Mouse (Mus musculus) liver, embryonic 14.5 days (tissue): ENCODE results near the gene Mvp. TPM values are rescaled to one million over a fixed set of nuclear protein-coding genes. Genes with fewer than 3 reads are reported as not detected.

Experiments
- ATAC-seq: fragments of 200-750 bp; cut with Nextera tagmentation; 2 replicates; pipeline ENCODE4 v1.8.0; 2017; ENCODE audit warnings: moderate number of reproducible peaks, mild to moderate bottlenecking, moderate library complexity; ENCODE audit not compliant: insufficient read depth
- DNase-seq, 3 experiments: peaks; one replicate each; pipeline ENCODE4 v3.0.0-alpha.2; 2012 to 2013; ENCODE audit warnings: low read depth in 3 of 3, low spot score in 3 of 3
- H3K27ac ChIP-seq: fragments of 300-500 bp; sonication (generic); 2 replicates; pipeline ENCODE4 v1.5.1; 2014; ENCODE audit warnings: moderate library complexity, mild to moderate bottlenecking, control low read depth, inconsistent platforms
- H3K27me3 ChIP-seq: fragments of 300-500 bp; sonication (generic); 2 replicates; pipeline ENCODE4 v1.6.1; 2014; ENCODE audit warnings: mild to moderate bottlenecking, low read length, moderate library complexity; ENCODE audit not compliant: control insufficient read depth, insufficient read depth
- H3K36me3 ChIP-seq: fragments of 300-500 bp; sonication (generic); replicated peaks from 2 replicates; pipeline ENCODE4 v1.6.1; 2014; ENCODE audit warnings: low read depth; ENCODE audit not compliant: control insufficient read depth, insufficient read depth
- H3K4me1 ChIP-seq, 2 experiments: fragments of 200-500 bp in 1 of 2; fragments of 300-500 bp in 1 of 2; sonication (generic) in 1 of 2; replicated peaks; 2 replicates each; pipeline ENCODE4 v1.6.1; 2012 to 2014; ENCODE audit warnings: antibody characterized with exemption in 1 of 2, inconsistent platforms in 1 of 2, low read length in 1 of 2; ENCODE audit not compliant: control insufficient read depth in 2 of 2, insufficient read depth in 2 of 2
- H3K4me2 ChIP-seq: fragments of 300-500 bp; sonication (generic); 2 replicates; pipeline ENCODE4 v1.6.1; 2014; ENCODE audit warnings: low read depth, mild to moderate bottlenecking, control low read depth, moderate library complexity
- H3K4me3 ChIP-seq, 2 experiments: fragments of 200-500 bp in 1 of 2; fragments of 300-500 bp in 1 of 2; sonication (generic) in 1 of 2; 2 replicates each; pipeline ENCODE4 v1.5.1; 2012 to 2014; ENCODE audit warnings: low read depth in 2 of 2, low read length in 2 of 2, mild to moderate bottlenecking in 2 of 2, control low read depth in 1 of 2, inconsistent platforms in 1 of 2, moderate library complexity in 1 of 2; ENCODE audit not compliant: insufficient read depth in 1 of 2
- H3K9ac ChIP-seq: fragments of 300-500 bp; sonication (generic); replicated peaks from 2 replicates; pipeline ENCODE4 v1.6.1; 2014; ENCODE audit warnings: mild to moderate bottlenecking, control low read depth, moderate library complexity
- H3K9me3 ChIP-seq: fragments of 300-500 bp; sonication (generic); 2 replicates; pipeline ENCODE4 v1.6.1; 2016; ENCODE audit warnings: low read length, mixed read lengths; ENCODE audit not compliant: control insufficient read depth
- CTCF ChIP-seq: IDR thresholded peaks from 2 replicates; pipeline ENCODE4 v1.5.1; 2016; ENCODE audit warnings: antibody characterized with exemption, low read depth, control low read depth
- EP300 ChIP-seq: IDR thresholded peaks from 2 replicates; pipeline ENCODE4 v1.6.1; 2016; ENCODE audit warnings: antibody characterized with exemption, low read depth
- WGBS: fragments of 180-500 bp; shearing (Covaris S2); extraction: QIAGEN DNeasy Blood & Tissue Kit; methylation state at CpG from one replicate; pipeline ENCODE4 v1.1.7; 2014; ENCODE audit not compliant: insufficient replicate concordance; 5-methylcytosine and 5-hydroxymethylcytosine counted together
- microRNA-seq: library from miRNA; unstranded; fragments of <30 nt; microRNA quantifications from one replicate; pipeline ENCODE4, GENCODE M21; 2016
- polyA plus RNA-seq, 2 experiments: library from polyadenylated mRNA; depleted of rRNA in 1 of 2; stranded (reverse) in 1 of 2; unstranded in 1 of 2; fragments of >200 nt; fragmentation: Nextera tagmentation in 1 of 2; extraction: Ambion mirVana in 1 of 2; gene quantifications; 2 replicates each; pipeline versions ENCODE4 v1.2.1 to v1.2.3; 2012 to 2014

The Mvp gene
- polyA plus RNA-seq, 2 experiments = 4.5 to 5.5 TPM

- Histone ChIP-seq H3K9ac (0 out of 2 replicates have a peak within 1 kb of the TSS, but pooled peaks have one; percentile 18), H3K9me3 (no peaks in the 10 kb centered on the region), H3K27ac (no peak within 1 kb of the TSS), H3K27me3 (peaks cover 18% of the 10 kb centered on the region), H3K4me2 (peak within 1 kb of the TSS; percentile 76), H3K4me1 (no peaks in the 10 kb centered on the region; a peak in 1 of 4 replicates), H3K4me3 (peak within 1 kb of the TSS in 1 of 2 experiments; percentile 44; a peak in 3 of 4 replicates), H3K36me3 (no peaks in the 10 kb centered on the region)
- WGBS = 2% methylated on average over 21 of the region's 21 CpGs
- DNase-seq (no peak), ATAC-seq (no peak)
- no peak for TF ChIP-seq CTCF
- no peak for TF ChIP-seq EP300
These were observed 65.0 kb downstream of the Mvp start, which contains the start of gene Asphd1 for GRCm38 (mm10) chr7:126949403-126949792. TSS of gene Asphd1 (minus strand) at chr7:126949582.

GRCm38 (mm10) chr7:126948626-126949025, 65.8 kb downstream of the Mvp start:
- no peak overlapping the region for H3K4me2 ChIP-seq
- no peak for DNase-seq
- 66% methylated on average over 10 of the region's 10 CpGs for WGBS

GRCm38 (mm10) chr7:126946530-126946929, 67.9 kb downstream of the Mvp start:
- DNase-seq = no peak
- ATAC-seq = no peak
- Histone ChIP-seq H3K9ac (no peak overlapping the region), H3K9me3 (no peaks in the 10 kb centered on the region), H3K4me1 (no peaks in the 10 kb centered on the region; a peak in 1 of 4 replicates), H3K27ac (no peak overlapping the region), H3K36me3 (no peaks in the 10 kb centered on the region), H3K27me3 (peaks cover 15% of the 10 kb centered on the region), H3K4me2 (no peak overlapping the region), H3K4me3 (no peak overlapping the region)
- 45% methylated on average over 3 of the region's 3 CpGs for WGBS
- TF ChIP-seq EP300 (no peak), CTCF (peak; percentile 86)

More at GRCm38 (mm10) chr7:126948626-126949025, 65.8 kb downstream of the Mvp start:
- ATAC-seq = no peak
- Histone ChIP-seq H3K9me3 (no peaks in the 10 kb centered on the region), H3K27me3 (peaks cover 18% of the 10 kb centered on the region), H3K9ac (no peak overlapping the region), H3K4me3 (no peak overlapping the region), H3K4me1 (no peaks in the 10 kb centered on the region; a peak in 1 of 4 replicates), H3K36me3 (no peaks in the 10 kb centered on the region), H3K27ac (no peak overlapping the region)
- TF ChIP-seq CTCF (no peak), EP300 (no peak)

- WGBS = 78% methylated on average over 5 of the region's 5 CpGs
These were observed 72.6 kb downstream of the Mvp start for GRCm38 (mm10) chr7:126941801-126942200.

GRCm38 (mm10) chr7:126941171-126941570, 73.2 kb downstream of the Mvp start:
- Histone ChIP-seq H3K9me3 (no peaks in the 10 kb centered on the region), H3K36me3 (no peaks in the 10 kb centered on the region), H3K27ac (no peak overlapping the region), H3K4me2 (no peak overlapping the region), H3K4me3 (no peak overlapping the region), H3K27me3 (no peaks in the 10 kb centered on the region), H3K9ac (no peak overlapping the region), H3K4me1 (no peaks in the 10 kb centered on the region)
- DNase-seq = no peak
- ATAC-seq = no peak
- WGBS = 51% methylated on average over 6 of the region's 6 CpGs
- TF ChIP-seq CTCF (no peak), EP300 (no peak)

More at GRCm38 (mm10) chr7:126941801-126942200, 72.6 kb downstream of the Mvp start:
- Histone ChIP-seq H3K9me3 (no peaks in the 10 kb centered on the region), H3K27me3 (no peaks in the 10 kb centered on the region), H3K4me3 (no peak overlapping the region), H3K4me1 (no peaks in the 10 kb centered on the region), H3K27ac (no peak overlapping the region), H3K36me3 (no peaks in the 10 kb centered on the region), H3K4me2 (no peak overlapping the region), H3K9ac (no peak overlapping the region)
- TF ChIP-seq CTCF = no peak
- no peak for TF ChIP-seq EP300
- no peak for ATAC-seq
- no peak for DNase-seq

Small RNAs within 50 kb of the gene (microRNA-seq; reads per million reads assigned to microRNA genes)
- gene Gm44343 = not detected

Other genes starting within 250 kb of the Mvp start
Only the 30 nearest of the 33 such genes appear.
- 1.3 and 1.5 TPM in 2 replicates for gene Tbx6, start 233.1 kb downstream of the Mvp start, polyA plus RNA-seq (2012; rRNA removed)
- gene Tbx6, start 233.1 kb downstream of the Mvp start, polyA plus RNA-seq (2014; fragmentation: Nextera tagmentation; extraction: Ambion mirVana) = 0.43 and 0.47 TPM in 2 replicates
- gene Ppp4c, start 222.1 kb downstream of the Mvp start, polyA plus RNA-seq (2012; rRNA removed) = 81.8 and 83.2 TPM in 2 replicates
- gene Ppp4c, start 222.1 kb downstream of the Mvp start, polyA plus RNA-seq (2014; fragmentation: Nextera tagmentation; extraction: Ambion mirVana) = 105 and 117 TPM in 2 replicates
- gene Fam57b, start 217.0 kb downstream of the Mvp start, polyA plus RNA-seq (2012; rRNA removed) = 0.19 and 0.24 TPM in 2 replicates
- gene Fam57b, start 217.0 kb downstream of the Mvp start, polyA plus RNA-seq (2014; fragmentation: Nextera tagmentation; extraction: Ambion mirVana) = not detected in 2 replicates
- gene 4930451I11Rik, start 183.0 kb downstream of the Mvp start, polyA plus RNA-seq (2012; rRNA removed) = not detected in 2 replicates
- not detected in 2 replicates for gene 4930451I11Rik, start 183.0 kb downstream of the Mvp start, polyA plus RNA-seq (2014; fragmentation: Nextera tagmentation; extraction: Ambion mirVana)
- 0.02 TPM in 1 of 2 replicates, not detected in the other for gene Doc2a, start 167.2 kb downstream of the Mvp start, polyA plus RNA-seq (2012; rRNA removed)
- gene Doc2a, start 167.2 kb downstream of the Mvp start, polyA plus RNA-seq (2014; fragmentation: Nextera tagmentation; extraction: Ambion mirVana) = 0.18 TPM in 1 of 2 replicates, not detected in the other
- 24.7 and 58.1 TPM in 2 replicates for gene Hirip3, start 152.6 kb downstream of the Mvp start, polyA plus RNA-seq (2012; rRNA removed)
- 5.2 and 5.6 TPM in 2 replicates for gene Hirip3, start 152.6 kb downstream of the Mvp start, polyA plus RNA-seq (2014; fragmentation: Nextera tagmentation; extraction: Ambion mirVana)
- gene Ino80e, start 152.2 kb downstream of the Mvp start, polyA plus RNA-seq (2012; rRNA removed) = 22.7 and 25.1 TPM in 2 replicates
- gene Ino80e, start 152.2 kb downstream of the Mvp start, polyA plus RNA-seq (2014; fragmentation: Nextera tagmentation; extraction: Ambion mirVana) = 36.6 and 40.6 TPM in 2 replicates
- gene Taok2, start 129.9 kb downstream of the Mvp start, polyA plus RNA-seq (2012; rRNA removed) = 16.2 and 16.3 TPM in 2 replicates
- gene Taok2, start 129.9 kb downstream of the Mvp start, polyA plus RNA-seq (2014; fragmentation: Nextera tagmentation; extraction: Ambion mirVana) = 6.3 and 7.0 TPM in 2 replicates
- 10.8 and 15.3 TPM in 2 replicates for gene Tmem219, start 91.7 kb downstream of the Mvp start, polyA plus RNA-seq (2012; rRNA removed)
- 15.7 and 17.1 TPM in 2 replicates for gene Tmem219, start 91.7 kb downstream of the Mvp start, polyA plus RNA-seq (2014; fragmentation: Nextera tagmentation; extraction: Ambion mirVana)
- 4.0 and 4.3 TPM in 2 replicates for gene Kctd13, start 85.7 kb downstream of the Mvp start, polyA plus RNA-seq (2012; rRNA removed)
- gene Kctd13, start 85.7 kb downstream of the Mvp start, polyA plus RNA-seq (2014; fragmentation: Nextera tagmentation; extraction: Ambion mirVana) = 3.0 and 4.8 TPM in 2 replicates
- 0.04 TPM in 1 of 2 replicates, not detected in the other for gene Asphd1, start 65.0 kb downstream of the Mvp start, polyA plus RNA-seq (2012; rRNA removed)
- not detected in 2 replicates for gene Asphd1, start 65.0 kb downstream of the Mvp start, polyA plus RNA-seq (2014; fragmentation: Nextera tagmentation; extraction: Ambion mirVana)
- gene Sez6l2, start 64.1 kb downstream of the Mvp start, polyA plus RNA-seq (2012; rRNA removed) = 0.19 and 0.40 TPM in 2 replicates
- gene Sez6l2, start 64.1 kb downstream of the Mvp start, polyA plus RNA-seq (2014; fragmentation: Nextera tagmentation; extraction: Ambion mirVana) = not detected in 2 replicates
- gene Cdipt, start 38.7 kb downstream of the Mvp start, polyA plus RNA-seq (2012; rRNA removed) = 36.4 and 45.9 TPM in 2 replicates
- gene Cdipt, start 38.7 kb downstream of the Mvp start, polyA plus RNA-seq (2014; fragmentation: Nextera tagmentation; extraction: Ambion mirVana) = 32.6 and 34.3 TPM in 2 replicates
- gene Cdiptos, start 38.5 kb downstream of the Mvp start, polyA plus RNA-seq (2012; rRNA removed) = 0.18 and 0.52 TPM in 2 replicates
- 0.20 and 0.64 TPM in 2 replicates for gene Cdiptos, start 38.5 kb downstream of the Mvp start, polyA plus RNA-seq (2014; fragmentation: Nextera tagmentation; extraction: Ambion mirVana)
- 0.10 and 0.30 TPM in 2 replicates for gene Pagr1b, start 1.9 kb upstream of the Mvp start, polyA plus RNA-seq (2012; rRNA removed)
- gene Pagr1b, start 1.9 kb upstream of the Mvp start, polyA plus RNA-seq (2014; fragmentation: Nextera tagmentation; extraction: Ambion mirVana) = not detected in 2 replicates
- gene Pagr1a, start 2.7 kb upstream of the Mvp start, polyA plus RNA-seq (2012; rRNA removed) = 8.0 and 15.2 TPM in 2 replicates
- gene Pagr1a, start 2.7 kb upstream of the Mvp start, polyA plus RNA-seq (2014; fragmentation: Nextera tagmentation; extraction: Ambion mirVana) = 27.3 and 32.2 TPM in 2 replicates
- gene Gm42742, start 6.5 kb upstream of the Mvp start, polyA plus RNA-seq (2012; rRNA removed) = 7.5 and 15.7 TPM in 2 replicates
- 1.2 and 8.3 TPM in 2 replicates for gene Gm42742, start 6.5 kb upstream of the Mvp start, polyA plus RNA-seq (2014; fragmentation: Nextera tagmentation; extraction: Ambion mirVana)
- 0.08 and 0.55 TPM in 2 replicates for gene Prrt2, start 6.6 kb upstream of the Mvp start, polyA plus RNA-seq (2012; rRNA removed)
- 0.40 and 0.41 TPM in 2 replicates for gene Prrt2, start 6.6 kb upstream of the Mvp start, polyA plus RNA-seq (2014; fragmentation: Nextera tagmentation; extraction: Ambion mirVana)
- gene Maz, start 12.4 kb upstream of the Mvp start, polyA plus RNA-seq (2012; rRNA removed) = 91.4 and 97.5 TPM in 2 replicates
- gene Maz, start 12.4 kb upstream of the Mvp start, polyA plus RNA-seq (2014; fragmentation: Nextera tagmentation; extraction: Ambion mirVana) = 27.3 and 37.4 TPM in 2 replicates
- gene Kif22, start 27.9 kb upstream of the Mvp start, polyA plus RNA-seq (2012; rRNA removed) = 43.8 and 60.1 TPM in 2 replicates
- gene Kif22, start 27.9 kb upstream of the Mvp start, polyA plus RNA-seq (2014; fragmentation: Nextera tagmentation; extraction: Ambion mirVana) = 101 and 112 TPM in 2 replicates
- 0.08 and 0.11 TPM in 2 replicates for gene Zg16, start 72.7 kb upstream of the Mvp start, polyA plus RNA-seq (2012; rRNA removed)
- gene Zg16, start 72.7 kb upstream of the Mvp start, polyA plus RNA-seq (2014; fragmentation: Nextera tagmentation; extraction: Ambion mirVana) = not detected in 2 replicates
- 5.3 and 6.4 TPM in 2 replicates for gene AI467606, start 76.7 kb upstream of the Mvp start, polyA plus RNA-seq (2012; rRNA removed)
- 7.6 and 8.5 TPM in 2 replicates for gene AI467606, start 76.7 kb upstream of the Mvp start, polyA plus RNA-seq (2014; fragmentation: Nextera tagmentation; extraction: Ambion mirVana)
- 35.6 and 35.9 TPM in 2 replicates for gene Qprt, start 107.6 kb upstream of the Mvp start, polyA plus RNA-seq (2012; rRNA removed)
- 48.6 and 49.2 TPM in 2 replicates for gene Qprt, start 107.6 kb upstream of the Mvp start, polyA plus RNA-seq (2014; fragmentation: Nextera tagmentation; extraction: Ambion mirVana)
- gene Spn, start 123.2 kb upstream of the Mvp start, polyA plus RNA-seq (2012; rRNA removed) = 8.0 and 10.8 TPM in 2 replicates
- 7.9 and 8.0 TPM in 2 replicates for gene Spn, start 123.2 kb upstream of the Mvp start, polyA plus RNA-seq (2014; fragmentation: Nextera tagmentation; extraction: Ambion mirVana)
- gene Cd2bp2, start 181.4 kb upstream of the Mvp start, polyA plus RNA-seq (2012; rRNA removed) = 17.6 and 27.6 TPM in 2 replicates
- 17.4 and 18.4 TPM in 2 replicates for gene Cd2bp2, start 181.4 kb upstream of the Mvp start, polyA plus RNA-seq (2014; fragmentation: Nextera tagmentation; extraction: Ambion mirVana)
- gene Tbc1d10b, start 193.8 kb upstream of the Mvp start, polyA plus RNA-seq (2012; rRNA removed) = 12.8 and 15.5 TPM in 2 replicates
- gene Tbc1d10b, start 193.8 kb upstream of the Mvp start, polyA plus RNA-seq (2014; fragmentation: Nextera tagmentation; extraction: Ambion mirVana) = 10.9 and 13.2 TPM in 2 replicates
- 10.6 and 15.6 TPM in 2 replicates for gene Mylpf, start 194.3 kb upstream of the Mvp start, polyA plus RNA-seq (2012; rRNA removed)
- gene Mylpf, start 194.3 kb upstream of the Mvp start, polyA plus RNA-seq (2014; fragmentation: Nextera tagmentation; extraction: Ambion mirVana) = 31.0 and 31.1 TPM in 2 replicates
- gene Zfp553, start 218.4 kb upstream of the Mvp start, polyA plus RNA-seq (2012; rRNA removed) = 3.3 and 3.4 TPM in 2 replicates
- gene Zfp553, start 218.4 kb upstream of the Mvp start, polyA plus RNA-seq (2014; fragmentation: Nextera tagmentation; extraction: Ambion mirVana) = 2.4 and 2.8 TPM in 2 replicates
- gene Sept1, start 218.5 kb upstream of the Mvp start, polyA plus RNA-seq (2012; rRNA removed) = 10.3 and 16.1 TPM in 2 replicates
- gene Sept1, start 218.5 kb upstream of the Mvp start, polyA plus RNA-seq (2014; fragmentation: Nextera tagmentation; extraction: Ambion mirVana) = 7.0 TPM in 2 replicates
- gene Zfp771, start 229.7 kb upstream of the Mvp start, polyA plus RNA-seq (2012; rRNA removed) = 19.6 and 21.6 TPM in 2 replicates
- 11.0 TPM in 2 replicates for gene Zfp771, start 229.7 kb upstream of the Mvp start, polyA plus RNA-seq (2014; fragmentation: Nextera tagmentation; extraction: Ambion mirVana)